Mouse (Mus musculus): ENCODE measurements at regions not wholly inside any gene's neighbourhood (a gene's known extent, or its start where the extent isn't known, plus 50 kb on each side); places are given as distances from the start of the nearest gene placed in this dataset.

DNA sequence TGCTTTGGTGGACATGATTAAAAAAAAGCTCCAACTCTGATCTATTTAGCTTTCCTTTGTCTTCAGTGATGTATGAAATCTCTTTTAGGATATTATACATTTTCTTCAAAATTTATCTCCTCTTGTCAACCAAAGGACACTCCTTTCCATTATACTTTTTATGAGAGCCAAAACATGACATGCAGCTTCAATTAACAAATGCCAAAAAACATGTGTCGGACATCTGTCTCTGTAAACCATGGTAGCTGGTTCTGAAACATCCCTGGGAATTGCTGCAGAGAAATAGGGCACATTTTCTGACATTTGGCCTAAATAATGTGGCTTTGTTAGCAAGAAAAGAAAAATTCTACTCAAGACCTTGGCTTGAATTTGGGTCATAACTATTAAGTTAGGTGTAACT lies 524.8 kb upstream of the Nbea start:
- H3K4me1 ChIP-seq (replicated peaks), result no peaks in the 10 kb centered on the region
- H3K36me3 ChIP-seq (replicated peaks), result no peaks in the 10 kb centered on the region
- no peak for ATAC-seq (ENCODE audit: insufficient read depth)
- H3K9ac ChIP-seq, result no peak overlapping the region
- H3K27me3 ChIP-seq, result no peaks in the 10 kb centered on the region
- no peaks in the 10 kb centered on the region for H3K9me3 ChIP-seq (replicated peaks)
- WGBS (ENCODE audit: insufficient replicate concordance), result 57% methylated on average over 1 of the region's 1 CpGs
- H3K4me3 ChIP-seq (replicated peaks), result no peak overlapping the region
- no peak overlapping the region for H3K27ac ChIP-seq (replicated peaks)
- no peak overlapping the region for H3K4me2 ChIP-seq

DNA sequence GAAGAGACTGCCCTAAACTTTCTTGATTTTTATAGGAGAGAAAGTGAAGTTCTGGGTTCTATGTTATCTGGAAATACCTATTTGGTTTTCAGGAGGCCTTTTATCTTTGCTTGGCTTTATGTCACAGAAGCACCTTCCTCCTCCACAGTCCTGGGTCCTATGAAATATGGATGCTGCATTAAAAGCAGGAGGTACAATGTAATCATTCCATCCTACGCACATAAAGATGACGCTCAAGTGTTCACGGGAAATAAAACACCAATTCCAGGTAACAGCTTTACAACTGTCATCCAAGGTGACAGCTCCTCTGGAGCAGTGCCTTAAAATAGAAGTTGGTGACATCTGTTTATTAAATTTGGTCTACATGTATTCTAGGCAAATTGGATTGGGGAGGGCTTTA lies 523.8 kb upstream of the Nbea start:
- 75% methylated on average over 3 of the region's 3 CpGs for WGBS (ENCODE audit: insufficient replicate concordance)
- no peak for ATAC-seq (ENCODE audit: insufficient read depth)
- H3K27ac ChIP-seq (replicated peaks), result no peak overlapping the region
- no peaks in the 10 kb centered on the region for H3K27me3 ChIP-seq
- no peaks in the 10 kb centered on the region for H3K4me1 ChIP-seq (replicated peaks)
- no peak overlapping the region for H3K4me3 ChIP-seq (replicated peaks)
- H3K4me2 ChIP-seq, result no peak overlapping the region
- no peak overlapping the region for H3K9ac ChIP-seq
- H3K36me3 ChIP-seq (replicated peaks), result no peaks in the 10 kb centered on the region
- H3K9me3 ChIP-seq (replicated peaks), result no peaks in the 10 kb centered on the region

DNA sequence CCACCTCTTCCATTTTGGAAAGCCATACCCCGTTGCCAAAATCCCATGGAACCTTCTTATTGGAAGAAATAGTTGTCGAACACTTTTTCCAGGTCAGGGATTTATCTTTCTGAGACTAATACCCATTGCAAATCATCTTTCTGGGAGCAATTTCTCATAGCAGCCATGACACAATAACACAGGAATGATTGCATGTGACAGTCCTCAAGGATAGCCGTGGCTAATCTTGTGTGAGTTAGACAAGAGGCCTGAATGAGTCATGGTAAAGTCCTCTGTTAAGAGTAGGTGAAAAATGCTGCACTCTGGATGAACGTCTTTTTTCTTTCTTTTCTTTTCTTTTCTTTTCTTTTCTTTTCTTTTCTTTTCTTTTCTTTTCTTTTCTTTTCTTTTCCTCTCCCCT lies 522.5 kb upstream of the Nbea start:
- Histone ChIP-seq H3K9ac (no peak overlapping the region), H3K9me3 (replicated peaks) (no peaks in the 10 kb centered on the region), H3K27ac (replicated peaks) (no peak overlapping the region), H3K36me3 (replicated peaks) (no peaks in the 10 kb centered on the region), H3K4me1 (replicated peaks) (no peaks in the 10 kb centered on the region), H3K4me2 (no peak overlapping the region), H3K4me3 (replicated peaks) (no peak overlapping the region), H3K27me3 (no peaks in the 10 kb centered on the region)
- 51% methylated on average over 4 of the region's 4 CpGs for WGBS (ENCODE audit: insufficient replicate concordance)
- no peak for ATAC-seq (ENCODE audit: insufficient read depth)

DNA sequence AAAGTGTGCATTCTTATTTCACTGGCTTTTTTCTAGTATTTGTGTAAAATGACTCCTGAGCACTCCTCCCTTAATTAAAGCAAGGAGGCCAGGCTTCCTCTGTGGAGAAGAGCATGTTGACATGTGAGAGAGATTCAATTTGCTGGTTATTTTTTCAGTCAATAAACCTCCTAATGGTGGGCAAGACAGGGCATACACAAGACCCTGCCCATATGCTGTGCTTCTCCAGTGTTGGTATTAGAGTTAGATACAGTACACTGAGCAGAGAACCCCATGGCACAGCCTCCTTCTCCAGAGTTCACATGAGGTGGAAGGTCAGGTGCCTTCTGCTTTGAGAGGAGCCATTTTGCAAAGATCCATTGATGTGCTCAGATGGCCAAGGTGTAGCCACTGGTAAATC lies 515.4 kb upstream of the Nbea start:
- no peak overlapping the region for H3K4me3 ChIP-seq (replicated peaks)
- H3K4me1 ChIP-seq (replicated peaks), result no peaks in the 10 kb centered on the region
- H3K9me3 ChIP-seq (replicated peaks), result no peaks in the 10 kb centered on the region
- H3K9ac ChIP-seq, result no peak overlapping the region
- H3K27me3 ChIP-seq, result no peaks in the 10 kb centered on the region
- H3K36me3 ChIP-seq (replicated peaks), result no peaks in the 10 kb centered on the region
- no peak overlapping the region for H3K4me2 ChIP-seq
- no peak overlapping the region for H3K27ac ChIP-seq (replicated peaks)
- no peak for ATAC-seq (ENCODE audit: insufficient read depth)

DNA sequence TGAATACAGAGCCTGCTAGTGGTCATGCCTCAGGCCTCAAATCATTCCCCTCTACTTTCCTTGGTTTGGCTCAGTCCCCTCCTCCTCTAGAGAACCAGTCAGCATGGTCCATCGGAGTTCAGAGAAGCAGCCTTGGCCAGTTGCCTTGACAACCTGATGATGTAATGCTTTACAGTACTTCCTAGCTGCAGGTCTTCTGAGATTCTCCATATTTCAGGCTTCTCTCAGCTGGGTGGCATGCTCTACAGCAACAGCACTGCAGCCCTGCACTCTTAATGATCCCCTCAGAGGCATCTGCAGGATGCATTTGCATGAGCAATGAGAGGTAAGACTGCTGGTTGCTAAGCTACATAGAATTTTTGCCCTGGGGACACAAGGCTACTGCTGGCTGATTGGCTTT lies 514.7 kb upstream of the Nbea start:
- no peak overlapping the region for H3K9ac ChIP-seq
- no peaks in the 10 kb centered on the region for H3K27me3 ChIP-seq
- H3K4me3 ChIP-seq (replicated peaks), result no peak overlapping the region
- H3K4me1 ChIP-seq (replicated peaks), result no peaks in the 10 kb centered on the region
- no peak for ATAC-seq (ENCODE audit: insufficient read depth)
- no peaks in the 10 kb centered on the region for H3K36me3 ChIP-seq (replicated peaks)
- no peak overlapping the region for H3K27ac ChIP-seq (replicated peaks)
- no peak overlapping the region for H3K4me2 ChIP-seq
- WGBS (ENCODE audit: insufficient replicate concordance), result 42% methylated on average over 1 of the region's 1 CpGs
- H3K9me3 ChIP-seq (replicated peaks), result no peaks in the 10 kb centered on the region

DNA sequence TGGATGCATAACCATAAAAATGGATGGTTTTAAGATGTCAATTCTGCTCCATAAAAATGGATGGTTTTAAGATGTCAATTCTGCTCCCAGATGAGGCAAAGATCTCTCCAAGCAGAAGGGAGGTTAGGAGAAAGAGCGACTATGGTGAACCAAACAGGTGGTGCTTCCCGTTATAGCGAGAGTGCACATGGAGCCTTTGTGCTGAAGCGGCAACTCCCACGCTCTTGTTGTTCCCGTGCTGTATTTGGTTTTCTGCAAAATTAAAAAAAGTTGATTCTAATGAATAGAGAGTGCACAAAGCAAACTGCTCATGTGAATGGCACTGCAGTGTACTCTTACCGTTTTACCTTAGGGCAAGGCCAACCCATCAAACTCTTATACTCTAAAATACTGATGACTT lies 497.5 kb upstream of the Nbea start:
- no peaks in the 10 kb centered on the region for H3K9me3 ChIP-seq (replicated peaks)
- H3K4me2 ChIP-seq, result no peak overlapping the region
- H3K36me3 ChIP-seq (replicated peaks), result no peaks in the 10 kb centered on the region
- H3K4me1 ChIP-seq (replicated peaks), result no peaks in the 10 kb centered on the region
- no peak overlapping the region for H3K4me3 ChIP-seq (replicated peaks)
- ATAC-seq (ENCODE audit: insufficient read depth), result no peak
- no peaks in the 10 kb centered on the region for H3K27me3 ChIP-seq
- no peak overlapping the region for H3K27ac ChIP-seq (replicated peaks)
- H3K9ac ChIP-seq, result no peak overlapping the region
- WGBS (ENCODE audit: insufficient replicate concordance), result 66% methylated on average over 7 of the region's 7 CpGs

DNA sequence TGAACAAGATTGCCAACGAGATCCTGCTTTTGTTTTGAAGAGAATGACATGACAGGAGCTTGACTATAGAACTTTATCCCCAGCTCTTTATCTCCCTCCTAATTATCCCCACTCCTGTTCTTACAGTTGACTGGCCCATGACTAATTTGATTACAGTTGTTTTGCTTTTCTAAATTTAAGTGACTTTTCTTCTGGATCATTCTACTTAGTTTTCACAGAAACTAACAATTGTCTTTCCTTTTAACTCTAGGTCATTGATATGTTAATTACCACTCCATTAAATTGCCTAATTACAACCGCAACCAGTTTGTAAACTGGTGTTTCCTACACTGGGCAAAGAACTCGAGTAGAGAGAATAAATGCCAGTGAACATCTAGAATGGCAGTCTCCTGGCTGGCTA lies 485.3 kb upstream of the Nbea start:
- no peaks in the 10 kb centered on the region for H3K27me3 ChIP-seq
- no peak overlapping the region for H3K9ac ChIP-seq
- no peak overlapping the region for H3K4me2 ChIP-seq
- no peak overlapping the region for H3K4me3 ChIP-seq (replicated peaks)
- H3K9me3 ChIP-seq (replicated peaks), result no peaks in the 10 kb centered on the region
- no peak overlapping the region for H3K27ac ChIP-seq (replicated peaks)
- no peaks in the 10 kb centered on the region for H3K4me1 ChIP-seq (replicated peaks)
- H3K36me3 ChIP-seq (replicated peaks), result no peaks in the 10 kb centered on the region
- 34% methylated on average over 3 of the region's 3 CpGs for WGBS (ENCODE audit: insufficient replicate concordance)
- no peak for ATAC-seq (ENCODE audit: insufficient read depth)

DNA sequence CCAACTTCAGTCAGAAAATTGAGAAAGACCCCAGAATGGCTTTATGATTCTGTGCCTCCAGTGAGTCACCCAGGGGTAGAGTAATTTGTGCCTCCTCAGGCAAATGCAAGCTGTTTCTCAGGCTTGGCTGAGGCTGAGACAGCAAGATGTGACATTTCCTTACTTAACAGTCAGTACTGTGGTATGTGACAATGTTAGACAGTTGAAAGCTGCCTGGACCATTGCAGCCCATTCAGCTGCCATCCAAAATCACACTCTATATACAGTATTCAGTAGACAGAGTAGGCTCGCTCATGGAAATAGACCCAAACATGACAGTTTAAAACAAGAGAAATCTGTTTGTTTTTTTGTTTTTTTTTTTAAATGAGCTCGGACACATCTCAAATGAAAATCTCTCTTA lies 477.1 kb upstream of the Nbea start:
- Histone ChIP-seq H3K4me1 (replicated peaks) (no peaks in the 10 kb centered on the region), H3K27me3 (no peaks in the 10 kb centered on the region), H3K27ac (replicated peaks) (no peak overlapping the region), H3K9me3 (replicated peaks) (no peaks in the 10 kb centered on the region), H3K36me3 (replicated peaks) (no peaks in the 10 kb centered on the region), H3K4me3 (replicated peaks) (no peak overlapping the region), H3K4me2 (no peak overlapping the region), H3K9ac (no peak overlapping the region)
- no peak for ATAC-seq (ENCODE audit: insufficient read depth)
- 60% methylated on average over 2 of the region's 2 CpGs for WGBS (ENCODE audit: insufficient replicate concordance)

DNA sequence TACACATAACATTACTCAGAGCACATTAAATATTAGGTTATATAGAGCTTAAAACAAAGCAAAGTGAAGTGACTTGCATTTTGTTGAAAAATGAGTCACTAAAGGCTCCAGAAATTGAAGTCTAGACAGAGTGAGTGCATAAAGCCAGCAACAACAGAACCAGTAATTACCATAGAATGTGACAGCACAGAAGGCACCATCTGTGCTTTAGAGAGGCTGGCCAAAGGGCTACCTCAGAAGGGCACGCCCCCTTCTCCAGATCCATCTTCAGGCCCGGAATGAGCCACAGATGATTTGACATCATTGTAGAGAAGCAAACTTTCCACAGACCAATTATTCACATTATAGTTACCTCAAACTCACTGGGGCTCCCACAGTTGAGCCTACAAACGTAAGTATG lies 463.8 kb upstream of the Nbea start:
- WGBS (ENCODE audit: insufficient replicate concordance), result 61% methylated on average over 3 of the region's 3 CpGs
- Histone ChIP-seq H3K36me3 (replicated peaks) (no peaks in the 10 kb centered on the region), H3K9me3 (replicated peaks) (no peaks in the 10 kb centered on the region), H3K9ac (no peak overlapping the region), H3K27ac (replicated peaks) (no peak overlapping the region), H3K4me3 (replicated peaks) (no peak overlapping the region), H3K4me1 (replicated peaks) (no peaks in the 10 kb centered on the region), H3K27me3 (no peaks in the 10 kb centered on the region), H3K4me2 (no peak overlapping the region)
- ATAC-seq (ENCODE audit: insufficient read depth), result no peak

All from liver, embryonic 15.5 days (tissue).